Mouse (Mus musculus): Measurements from ENCODE around the gene Slamf1.
A peak's percentile ranks its signal among the peaks of the same experiment; 100 is the strongest.
"Not testable (repeated sequence)": the region's sequence is repeated elsewhere in the genome, so short reads cannot be mapped to it uniquely, and the experiment has no call there.

The Slamf1 gene

DNA sequence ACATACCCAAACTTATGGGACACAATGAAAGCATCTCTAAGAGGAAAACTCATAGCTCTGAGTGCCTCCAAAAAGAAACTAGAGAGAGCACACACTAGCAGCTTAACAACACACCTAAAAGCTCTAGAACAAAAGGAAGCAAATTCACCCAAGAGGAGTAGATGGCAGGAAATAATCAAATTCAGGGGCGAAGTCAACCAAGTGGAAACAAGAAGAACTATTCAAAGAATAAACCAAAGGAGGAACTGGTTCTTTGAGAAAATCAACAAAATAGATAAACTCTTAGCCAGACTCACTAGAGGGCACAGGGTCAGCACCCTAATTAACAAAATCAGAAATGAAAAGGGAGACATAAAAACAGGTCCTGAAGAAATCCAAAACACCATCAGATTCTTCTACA lies 44.1 kb downstream of the Slamf1 start:
- DNase-seq = not testable (repeated sequence)

DNA sequence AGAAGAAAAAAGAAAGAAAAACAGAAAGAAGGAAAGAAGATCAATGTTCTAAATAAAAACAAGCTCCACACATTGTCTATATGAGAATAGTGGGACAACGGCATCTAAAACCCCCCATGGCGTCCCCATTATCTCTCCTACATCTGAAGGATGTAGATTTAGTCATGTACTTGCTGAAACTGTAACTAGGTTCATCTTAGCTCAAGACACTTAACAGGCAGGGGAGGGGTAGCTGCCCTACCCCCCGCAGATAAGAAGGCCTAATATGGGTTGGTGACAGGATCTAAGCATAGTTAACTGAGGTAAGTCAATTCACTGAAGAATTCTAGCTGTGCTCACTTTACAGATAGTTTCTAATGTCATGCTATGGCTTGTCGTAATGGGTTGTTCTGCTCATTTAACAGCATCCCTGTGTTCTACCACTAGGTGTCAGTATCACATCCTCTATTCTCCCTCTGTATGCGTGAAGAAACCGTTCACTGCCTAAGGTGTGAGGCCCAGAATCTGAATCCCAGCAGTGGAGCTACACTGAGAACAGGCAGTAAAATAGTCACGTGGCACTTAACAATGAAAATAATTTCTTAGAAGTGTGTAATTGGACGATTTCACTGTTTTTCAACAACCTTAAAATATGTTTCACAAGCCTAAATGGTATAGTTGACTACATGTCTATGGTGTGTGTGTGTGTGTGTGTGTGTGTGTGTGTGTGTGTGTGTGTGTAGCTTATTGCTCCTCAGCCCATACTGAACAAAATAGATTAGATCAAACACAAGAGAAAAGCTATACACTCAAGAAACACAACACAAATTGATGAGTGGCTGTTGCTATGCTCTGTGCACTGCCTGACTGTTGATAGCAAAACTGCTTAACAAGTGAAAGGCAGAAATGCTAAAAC lies 48.9 kb downstream of the Slamf1 start:
- peak; percentile 48 for DNase-seq

- DNase-seq = no peak
These were observed 50.1 kb downstream of the Slamf1 start for GRCm38 (mm10) chr1:171816991-171817390.

GRCm38 (mm10) chr1:171821331-171821730 lies 54.4 kb downstream of the Slamf1 start:
- no peak for DNase-seq

DNA sequence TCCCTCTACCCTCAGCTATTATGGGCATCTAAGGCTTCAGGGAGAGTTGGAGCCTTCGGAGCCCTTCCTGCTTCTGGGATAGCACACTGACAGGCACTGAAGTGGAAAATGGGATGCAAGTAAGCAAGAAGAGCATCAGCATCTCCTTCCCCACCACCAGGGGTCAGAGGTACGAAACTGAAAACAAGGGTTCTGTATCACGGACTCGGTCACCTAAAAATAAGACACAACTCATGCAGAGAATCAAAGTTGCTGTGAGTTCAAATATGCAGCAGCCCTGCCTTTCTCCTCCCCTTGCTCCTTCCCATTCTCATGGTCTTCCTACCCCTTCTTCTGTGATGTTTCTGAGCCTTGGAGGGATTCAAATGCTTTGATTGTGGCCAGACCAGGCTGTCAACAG lies 58.5 kb downstream of the Slamf1 start:
- DNase-seq = no peak

DNA sequence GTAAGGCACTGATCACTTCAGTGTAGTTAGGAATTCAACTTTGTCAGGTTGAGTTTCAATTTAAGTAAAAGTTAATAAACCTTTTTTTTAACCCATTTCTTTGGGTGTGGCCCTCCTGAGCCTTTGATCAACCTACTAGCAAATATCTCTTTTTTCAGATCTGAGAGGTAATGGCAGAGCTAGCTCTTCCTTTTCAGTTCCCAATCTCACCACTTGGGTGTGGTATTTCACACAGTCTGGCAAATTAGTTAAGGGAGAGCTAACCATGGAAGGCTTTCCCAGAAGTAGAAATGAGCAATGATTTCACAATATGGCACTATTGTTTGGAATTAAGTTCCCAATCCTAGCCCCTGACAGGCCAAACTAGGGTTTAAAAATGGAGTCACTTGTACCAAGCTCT lies 59.2 kb downstream of the Slamf1 start:
- peak; percentile 63 for DNase-seq

GRCm38 (mm10) chr1:171827674-171828073 lies 60.7 kb downstream of the Slamf1 start:
- DNase-seq = no peak

DNA sequence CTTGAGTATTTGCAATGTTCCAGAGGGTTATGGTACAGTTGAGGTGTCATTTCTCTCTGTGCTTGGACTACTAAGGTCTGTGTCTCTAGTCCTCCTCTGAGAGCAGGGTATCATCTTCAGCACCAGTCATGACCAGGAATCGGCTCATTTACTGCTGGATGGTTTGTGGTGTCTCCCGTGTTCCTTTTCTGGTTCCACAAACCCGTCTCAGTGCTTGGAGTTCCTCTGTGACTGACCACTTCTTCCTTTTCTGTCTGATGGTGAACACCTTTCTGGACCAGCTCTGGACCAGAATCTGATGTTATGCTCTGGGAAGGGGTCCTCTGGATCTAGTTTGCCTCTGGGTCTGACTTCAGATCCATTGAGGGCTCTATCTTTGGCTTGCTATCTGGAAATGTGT lies 72.6 kb downstream of the Slamf1 start, which contains the start of gene Cd84:
TSS of gene Cd84 (plus strand) at position 210 of the 400 bp plus-strand sequence.
- no peak for DNase-seq

- peak; percentile 69 for DNase-seq
These were observed 73.6 kb downstream of the Slamf1 start for GRCm38 (mm10) chr1:171840450-171841023.

DNA sequence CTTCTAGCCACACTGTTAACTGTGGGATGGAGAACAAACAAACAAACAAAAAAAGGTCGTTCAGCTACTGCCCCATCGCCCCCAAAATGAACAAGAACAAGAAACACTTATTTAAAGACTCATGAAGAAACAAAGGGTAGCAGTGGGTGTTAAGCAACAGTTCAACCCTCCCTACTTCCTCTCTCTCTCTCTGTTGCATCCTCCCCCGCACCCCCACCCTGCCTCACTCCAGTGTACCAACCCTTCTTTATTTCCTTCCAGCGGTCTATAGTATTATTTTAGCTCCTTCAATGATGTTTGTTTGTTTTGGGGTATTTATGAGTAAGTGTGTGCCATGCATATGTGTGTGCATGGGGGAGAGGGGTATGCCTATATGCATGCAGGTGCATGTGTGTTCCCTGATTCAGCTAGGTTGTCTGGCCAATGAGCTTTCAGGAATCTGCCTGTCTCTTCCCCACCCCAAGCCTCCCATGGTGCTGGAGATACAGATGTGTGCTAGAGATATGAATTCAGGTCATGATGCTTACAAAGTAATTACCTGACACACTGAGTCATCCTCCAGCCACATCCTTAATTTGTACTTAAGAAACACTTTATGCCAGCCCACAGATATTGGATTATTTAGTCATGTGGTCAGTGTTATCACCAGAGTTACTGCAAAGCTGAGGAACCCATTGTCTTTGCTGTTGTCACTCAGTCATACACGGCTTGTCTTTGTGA lies 78.3 kb downstream of the Slamf1 start:
- peak; percentile 70 for DNase-seq

- DNase-seq = no peak
These were observed 81.3 kb downstream of the Slamf1 start for GRCm38 (mm10) chr1:171848201-171848600.

DNA sequence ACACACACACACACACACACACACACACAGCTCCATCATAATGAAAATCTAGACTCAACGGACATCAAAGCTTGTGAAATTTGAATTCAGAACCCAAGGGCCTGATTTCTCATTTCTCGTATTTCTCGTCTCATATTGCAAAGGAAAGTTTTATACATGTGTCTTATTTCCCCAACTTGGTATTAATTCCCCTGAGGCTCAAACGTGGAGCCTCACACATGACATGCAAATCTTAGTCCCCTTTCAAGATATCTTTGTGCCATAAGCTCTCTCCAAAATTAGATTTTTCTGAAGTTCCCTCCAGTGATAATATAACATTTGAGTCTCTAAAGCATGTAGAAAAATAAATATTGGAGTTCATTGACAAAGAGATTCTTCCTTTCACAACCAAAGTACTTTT lies 81.8 kb downstream of the Slamf1 start:
- DNase-seq = no peak

DNA sequence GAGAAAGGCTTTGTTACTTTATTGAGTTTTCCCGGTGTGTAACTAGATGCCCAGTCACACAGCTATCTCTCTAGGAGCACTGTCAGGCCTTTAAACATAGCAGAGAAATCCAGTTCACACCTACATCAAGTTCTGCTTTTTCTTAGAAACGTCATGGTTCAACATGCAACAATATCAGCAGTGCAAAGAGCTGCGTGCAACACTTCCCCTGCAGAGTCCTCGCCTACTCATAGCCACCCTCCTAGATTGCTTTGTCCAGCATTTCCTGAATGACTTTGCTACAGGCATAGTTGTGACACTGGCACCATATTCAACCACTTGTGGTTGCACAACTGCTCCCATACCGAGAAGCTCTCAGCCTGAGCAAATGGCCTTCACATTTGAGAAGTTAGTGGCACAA lies 82.5 kb downstream of the Slamf1 start:
- DNase-seq = no peak

All from thymus, postnatal 25 days (tissue).